Mouse (Mus musculus) MEL (cell line): ENCODE results near the gene Pdgfra. TPM values are rescaled to one million over a fixed set of nuclear protein-coding genes. Genes with fewer than 3 reads are reported as not detected.

Experiments used
- DNase-seq: peaks from one replicate; pipeline ENCODE4 v3.0.0; 2011; ENCODE audit warnings: low read depth, low spot score
- H3K27ac ChIP-seq: 2 replicates; pipeline ENCODE4 v1.5.1; 2012; ENCODE audit warnings: low read depth, mild to moderate bottlenecking, control low read depth, low read length, moderate library complexity; ENCODE audit not compliant: control insufficient read depth
- H3K27me3 ChIP-seq, 2 experiments: fragments of 150-350 bp in 1 of 2; sonication (generic) in 1 of 2; 2 replicates each; pipeline ENCODE4 v1.6.1; 2012; ENCODE audit warnings: low read length in 2 of 2, mild to moderate bottlenecking in 2 of 2, improper control_type of control experiment in 1 of 2, moderate library complexity in 1 of 2; ENCODE audit not compliant: insufficient read depth in 2 of 2, control insufficient read depth in 1 of 2
- H3K36me3 ChIP-seq, 2 experiments: 2 replicates each; pipeline ENCODE4 v1.6.1; 2012 to 2014; ENCODE audit warnings: low read length in 2 of 2, improper control_type of control experiment in 1 of 2, inconsistent platforms in 1 of 2, mild to moderate bottlenecking in 1 of 2; ENCODE audit not compliant: insufficient read depth in 2 of 2, control insufficient read depth in 1 of 2
- H3K4me1 ChIP-seq, 2 experiments: fragments of 150-350 bp in 1 of 2; sonication (generic) in 1 of 2; 2 replicates each; pipeline ENCODE4 v1.6.1; 2012; ENCODE audit warnings: low read length in 2 of 2, improper control_type of control experiment in 1 of 2, mild to moderate bottlenecking in 1 of 2; ENCODE audit not compliant: insufficient read depth in 2 of 2, control insufficient read depth in 1 of 2
- H3K4me3 ChIP-seq, 2 experiments: fragments of 150-350 bp in 1 of 2; sonication (generic) in 1 of 2; 2 replicates each; pipeline ENCODE4 v1.5.1; 2012; ENCODE audit warnings: low read depth in 2 of 2, low read length in 2 of 2, mild to moderate bottlenecking in 2 of 2, moderate library complexity in 2 of 2, control low read depth in 1 of 2, improper control_type of control experiment in 1 of 2; ENCODE audit not compliant: control insufficient read depth in 1 of 2, insufficient read depth in 1 of 2
- H3K79me2 ChIP-seq: 2 replicates; pipeline ENCODE4 v1.6.1; 2012; ENCODE audit warnings: mild to moderate bottlenecking, low read length, moderate library complexity; ENCODE audit not compliant: control insufficient read depth, poor library complexity, insufficient read depth
- H3K9ac ChIP-seq: 2 replicates; pipeline ENCODE4 v1.6.1; 2012; ENCODE audit warnings: low read depth, mild to moderate bottlenecking, control low read depth, low read length, moderate library complexity; ENCODE audit not compliant: control insufficient read depth, poor library complexity, severe bottlenecking
- H3K9me3 ChIP-seq: fragments of 150-350 bp; sonication (generic); replicated peaks from 2 replicates; pipeline ENCODE4 v1.6.1; 2012; ENCODE audit warnings: mild to moderate bottlenecking, low read length, improper control_type of control experiment, moderate library complexity; ENCODE audit not compliant: insufficient read depth
- BHLHE40 ChIP-seq: IDR thresholded peaks from 2 replicates; pipeline ENCODE4 v1.6.1; 2012; ENCODE audit warnings: low read depth, mild to moderate bottlenecking, inconsistent platforms, low read length, improper control_type of control experiment, borderline replicate concordance
- CHD1 ChIP-seq: IDR thresholded peaks from 2 replicates; pipeline ENCODE4 v1.6.1; 2012; ENCODE audit warnings: low read depth, mild to moderate bottlenecking, inconsistent platforms, low read length, improper control_type of control experiment
- CTCF ChIP-seq, 3 experiments: IDR thresholded peaks in 2 of 3; conservative IDR thresholded peaks in 1 of 3; 2 replicates each; pipeline ENCODE4 v1.5.1; 2011 to 2012; ENCODE audit warnings: low read length in 3 of 3, low read depth in 2 of 3, mild to moderate bottlenecking in 2 of 3, improper control_type of control experiment in 1 of 3, inconsistent platforms in 1 of 3, mixed read lengths in 1 of 3, moderate library complexity in 1 of 3; ENCODE audit not compliant: control insufficient read depth in 1 of 3, insufficient read depth in 1 of 3, poor library complexity in 1 of 3, severe bottlenecking in 1 of 3
- E2F4 ChIP-seq: IDR thresholded peaks from 2 replicates; pipeline ENCODE4 v1.6.1; 2011; ENCODE audit warnings: low read depth, low read length, improper control_type of control experiment, borderline replicate concordance
- ELF1 ChIP-seq: IDR thresholded peaks from 2 replicates; pipeline ENCODE4 v1.6.1; 2014; ENCODE audit warnings: low read depth, mild to moderate bottlenecking, inconsistent platforms, low read length, improper control_type of control experiment, moderate library complexity
- EP300 ChIP-seq, 2 experiments: IDR thresholded peaks; 2 replicates each; pipeline ENCODE4 v1.6.1; 2011; ENCODE audit warnings: improper control_type of control experiment in 2 of 2, low read length in 2 of 2, low read depth in 1 of 2, mild to moderate bottlenecking in 1 of 2
- ETS1 ChIP-seq: IDR thresholded peaks from 2 replicates; pipeline ENCODE4 v1.6.1; 2012; ENCODE audit warnings: low read depth, mild to moderate bottlenecking, inconsistent platforms, low read length, improper control_type of control experiment, moderate library complexity
- HCFC1 ChIP-seq: IDR thresholded peaks from 2 replicates; pipeline ENCODE4 v1.6.1; 2012; ENCODE audit warnings: low read depth, mild to moderate bottlenecking, inconsistent platforms, low read length, improper control_type of control experiment, moderate library complexity
- JUND ChIP-seq: IDR thresholded peaks from 2 replicates; pipeline ENCODE4 v1.6.1; 2011; ENCODE audit warnings: low read depth, mild to moderate bottlenecking, improper control_type of control experiment, low read length
- KAT2A ChIP-seq: conservative IDR thresholded peaks from 2 replicates; pipeline ENCODE4 v1.6.1; 2012; ENCODE audit warnings: low read depth, low read length, improper control_type of control experiment, inconsistent platforms
- MAFK ChIP-seq: IDR thresholded peaks from 2 replicates; pipeline ENCODE4 v1.6.1; 2011; ENCODE audit warnings: low read depth, mild to moderate bottlenecking, low read length, improper control_type of control experiment, borderline replicate concordance
- MAX ChIP-seq: IDR thresholded peaks from 2 replicates; pipeline ENCODE4 v1.6.1; 2011; ENCODE audit warnings: low read length, improper control_type of control experiment
- MAZ ChIP-seq: IDR thresholded peaks from 2 replicates; pipeline ENCODE4 v1.6.1; 2012; ENCODE audit warnings: low read depth, mild to moderate bottlenecking, inconsistent platforms, low read length, improper control_type of control experiment
- MXI1 ChIP-seq: IDR thresholded peaks from 2 replicates; pipeline ENCODE4 v1.6.1; 2011; ENCODE audit warnings: mild to moderate bottlenecking, low read depth, low read length, improper control_type of control experiment
- MYB ChIP-seq: IDR thresholded peaks from 2 replicates; pipeline ENCODE4 v1.6.1; 2011; ENCODE audit warnings: mild to moderate bottlenecking, low read depth, low read length, improper control_type of control experiment
- MYC ChIP-seq: IDR thresholded peaks from 2 replicates; pipeline ENCODE4 v1.6.1; 2011; ENCODE audit warnings: low read depth, mild to moderate bottlenecking, low read length, improper control_type of control experiment, moderate library complexity
- NELFE ChIP-seq: IDR thresholded peaks from 2 replicates; pipeline ENCODE4 v1.6.1; 2011; ENCODE audit warnings: low read depth, low read length, improper control_type of control experiment
- NRF1 ChIP-seq: IDR thresholded peaks from 2 replicates; pipeline ENCODE4 v1.6.1; 2014; ENCODE audit warnings: low read depth, mild to moderate bottlenecking, inconsistent platforms, low read length, improper control_type of control experiment, moderate library complexity; ENCODE audit not compliant: poor library complexity, insufficient read depth, severe bottlenecking
- POLR2AphosphoS2 ChIP-seq: IDR thresholded peaks from 2 replicates; pipeline ENCODE4 v1.6.1; 2011; ENCODE audit warnings: low read length, improper control_type of control experiment
- POLR2AphosphoS5 ChIP-seq: IDR thresholded peaks from 2 replicates; pipeline ENCODE4 v1.6.1; 2012; ENCODE audit warnings: low read depth, borderline replicate concordance, mild to moderate bottlenecking, inconsistent platforms, low read length, moderate library complexity, mixed read lengths
- RAD21 ChIP-seq: IDR thresholded peaks from 2 replicates; pipeline ENCODE4 v1.6.1; 2011; ENCODE audit warnings: mild to moderate bottlenecking, low read depth, low read length, improper control_type of control experiment
- RCOR1 ChIP-seq: IDR thresholded peaks from 2 replicates; pipeline ENCODE4 v1.6.1; 2012; ENCODE audit warnings: low read depth, mild to moderate bottlenecking, inconsistent platforms, low read length, improper control_type of control experiment
- SIN3A ChIP-seq: IDR thresholded peaks from 2 replicates; pipeline ENCODE4 v1.6.1; 2012; ENCODE audit warnings: low read length, improper control_type of control experiment, inconsistent platforms
- SMC3 ChIP-seq: IDR thresholded peaks from 2 replicates; pipeline ENCODE4 v1.6.1; 2011; ENCODE audit warnings: low read depth, low read length, improper control_type of control experiment
- TBP ChIP-seq: IDR thresholded peaks from 2 replicates; pipeline ENCODE4 v1.8.0; 2011; ENCODE audit warnings: low read depth, low read length, improper control_type of control experiment
- UBTF ChIP-seq: IDR thresholded peaks from 2 replicates; pipeline ENCODE4 v1.6.1; 2012; ENCODE audit warnings: low read depth, mild to moderate bottlenecking, inconsistent platforms, low read length, improper control_type of control experiment, moderate library complexity, borderline replicate concordance; ENCODE audit not compliant: insufficient read depth
- USF1 ChIP-seq: IDR thresholded peaks from 2 replicates; pipeline ENCODE4 v1.6.1; 2014; ENCODE audit warnings: low read depth, mild to moderate bottlenecking, inconsistent platforms, low read length, improper control_type of control experiment, moderate library complexity
- ZC3H11A ChIP-seq: IDR thresholded peaks from 2 replicates; pipeline ENCODE4 v1.6.1; 2012; ENCODE audit warnings: low read depth, mild to moderate bottlenecking, inconsistent platforms, low read length, improper control_type of control experiment
- ZKSCAN1 ChIP-seq: IDR thresholded peaks from 2 replicates; pipeline ENCODE4 v1.6.1; 2012; ENCODE audit warnings: low read depth, mild to moderate bottlenecking, inconsistent platforms, low read length, improper control_type of control experiment, moderate library complexity
- ZMIZ1 ChIP-seq: IDR thresholded peaks from 2 replicates; pipeline ENCODE4 v1.6.1; 2012; ENCODE audit warnings: low read depth, mild to moderate bottlenecking, inconsistent platforms, low read length, improper control_type of control experiment, moderate library complexity
- ZNF384 ChIP-seq: IDR thresholded peaks from 2 replicates; pipeline ENCODE4 v1.6.1; 2012; ENCODE audit warnings: low read depth, mild to moderate bottlenecking, inconsistent platforms, low read length, improper control_type of control experiment
- polyA plus RNA-seq, 2 experiments: library from polyadenylated mRNA; stranded (reverse) in 1 of 2; unstranded in 1 of 2; fragments of >175 nt in 1 of 2; fragments of >200 nt in 1 of 2; gene quantifications; 2 replicates each; pipeline versions ENCODE4 v1.2.1 to v1.2.4; 2012; ENCODE audit warnings: low replicate concordance in 2 of 2, low read depth in 1 of 2; ENCODE audit not compliant: insufficient read length in 2 of 2, insufficient read depth in 1 of 2, missing spikeins in 1 of 2
- total RNA-seq: library from RNA; depleted of rRNA; stranded (reverse); fragments of 300-350 nt; gene quantifications from 2 replicates; pipeline ENCODE4 v1.2.3, GENCODE M21; 2012

The Pdgfra gene
- total and polyA plus RNA-seq, 3 experiments: 0.07 TPM; not detected in 2

DNA sequence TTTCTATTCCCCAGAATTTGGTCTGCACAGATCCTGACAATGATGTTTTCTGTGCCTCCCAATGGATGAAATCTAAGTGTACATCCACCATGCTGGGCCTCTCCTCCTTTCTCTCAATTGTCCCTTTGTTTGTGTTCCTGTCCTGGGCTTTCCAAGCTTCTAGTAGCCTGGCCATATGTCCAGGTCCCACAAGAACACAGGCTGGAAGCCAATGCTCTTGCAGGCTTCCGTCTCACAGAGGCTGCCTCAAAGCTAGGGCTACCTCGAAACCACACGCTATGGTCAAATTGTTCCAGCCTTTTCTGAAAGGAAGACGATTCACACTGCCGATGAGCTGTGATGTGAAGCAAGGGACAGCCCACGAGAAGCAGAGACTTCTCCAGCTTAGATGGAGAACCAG is 9.5 kb downstream of the Pdgfra start:
- no peaks in the 10 kb centered on the region for H3K9me3 ChIP-seq
- DNase-seq: no peak
- H3K4me3 ChIP-seq: no peak overlapping the region
- no peak overlapping the region for H3K27ac ChIP-seq
- H3K9ac ChIP-seq: no peak overlapping the region
- no peak for TF ChIP-seq HCFC1
- TF ChIP-seq MXI1: no peak
- no peak for TF ChIP-seq ZNF384
- TF ChIP-seq ZKSCAN1: no peak
- no peak for TF ChIP-seq MYC
- TF ChIP-seq CHD1: no peak
- TF ChIP-seq MAX: no peak
- no peak for TF ChIP-seq JUND
- TF ChIP-seq UBTF: no peak
- no peak for TF ChIP-seq BHLHE40
- TF ChIP-seq POLR2AphosphoS5: no peak
- TF ChIP-seq ZC3H11A: no peak
- TF ChIP-seq TBP: no peak
- no peak for TF ChIP-seq SIN3A
- TF ChIP-seq SMC3: no peak
- TF ChIP-seq MAFK: no peak
- no peak for TF ChIP-seq ETS1
- no peak for TF ChIP-seq RAD21
- TF ChIP-seq CTCF (IDR thresholded peaks at IDR 0.05 in 2 of 3, conservative IDR thresholded peaks at IDR 0.05 in 1 of 3; ENCODE audit: control insufficient read depth in 1 of 3, insufficient read depth in 1 of 3, low read depth in 2 of 3, low read length in 3 of 3, poor library complexity in 1 of 3, severe bottlenecking in 1 of 3): no peak
- TF ChIP-seq MYB: no peak
- no peaks in the 10 kb centered on the region for H3K36me3 ChIP-seq
- no peaks in the 10 kb centered on the region for H3K4me1 ChIP-seq
- H3K79me2 ChIP-seq: no peaks in the 10 kb centered on the region
- peaks cover 0 to 7% of the 10 kb centered on the region in 2 experiments; a peak in 1 of 4 replicates for H3K27me3 ChIP-seq

DNA sequence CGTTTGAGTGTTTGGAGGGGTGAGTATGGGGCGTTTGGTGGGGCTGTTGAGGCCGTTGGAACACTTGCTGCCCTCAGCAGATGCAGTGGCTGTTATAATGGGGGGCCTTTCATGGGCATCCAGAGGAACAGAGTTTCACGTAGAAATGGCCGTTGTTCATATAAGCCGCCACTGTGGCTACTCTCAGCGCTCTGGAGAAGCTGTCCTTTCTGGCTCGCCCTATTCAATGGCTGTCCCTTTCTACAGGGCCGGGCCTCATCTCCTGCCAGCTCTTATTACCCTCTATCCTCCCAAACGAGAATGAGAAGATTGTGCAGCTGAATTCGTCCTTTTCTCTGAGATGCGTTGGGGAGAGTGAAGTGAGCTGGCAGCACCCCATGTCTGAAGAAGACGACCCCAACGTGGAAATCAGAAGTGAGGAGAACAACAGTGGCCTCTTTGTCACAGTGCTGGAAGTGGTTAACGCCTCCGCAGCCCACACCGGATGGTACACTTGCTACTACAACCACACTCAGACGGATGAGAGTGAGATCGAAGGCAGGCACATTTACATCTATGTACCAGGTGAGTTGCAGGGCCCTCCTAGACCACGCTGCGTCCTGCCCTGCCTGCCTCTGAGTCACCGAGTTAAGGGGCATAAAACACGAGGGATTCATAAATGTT is 11.3 kb downstream of the Pdgfra start:
- no peak overlapping the region for H3K4me3 ChIP-seq
- H3K9me3 ChIP-seq: no peaks in the 10 kb centered on the region
- no peak overlapping the region for H3K27ac ChIP-seq
- no peaks in the 10 kb centered on the region for H3K36me3 ChIP-seq
- no peaks in the 10 kb centered on the region for H3K4me1 ChIP-seq
- no peak for DNase-seq
- H3K27me3 ChIP-seq: peaks cover 0 to 7% of the 10 kb centered on the region in 2 experiments; a peak in 1 of 4 replicates
- no peak overlapping the region for H3K9ac ChIP-seq
- H3K79me2 ChIP-seq: no peaks in the 10 kb centered on the region
- no peak for TF ChIP-seq NELFE
- TF ChIP-seq KAT2A: no peak
- no peak for TF ChIP-seq RAD21
- TF ChIP-seq NRF1: no peak
- TF ChIP-seq POLR2AphosphoS2: no peak
- TF ChIP-seq RCOR1: no peak
- no peak for TF ChIP-seq USF1
- no peak for TF ChIP-seq MAZ
- no peak for TF ChIP-seq ZKSCAN1
- TF ChIP-seq SIN3A: no peak
- no peak for TF ChIP-seq HCFC1
- no peak for TF ChIP-seq E2F4
- TF ChIP-seq SMC3: no peak
- no peak for TF ChIP-seq ZMIZ1
- TF ChIP-seq MAFK: no peak
- no peak for TF ChIP-seq ETS1
- TF ChIP-seq MXI1: no peak
- no peak for TF ChIP-seq ELF1
- TF ChIP-seq ZC3H11A: no peak
- no peak for TF ChIP-seq EP300 (IDR thresholded peaks at IDR 0.05; ENCODE audit: low read depth in 1 of 2, low read length in 2 of 2)
